Mouse (Mus musculus): ENCODE measurements around the gene Rbck1. TPM values are rescaled to one million over a fixed set of nuclear protein-coding genes. Genes with fewer than 3 reads are reported as not detected.

Rbck1 gene
- polyA plus RNA-seq, 1 experiment from 2014 or later: 104 TPM

DNA sequence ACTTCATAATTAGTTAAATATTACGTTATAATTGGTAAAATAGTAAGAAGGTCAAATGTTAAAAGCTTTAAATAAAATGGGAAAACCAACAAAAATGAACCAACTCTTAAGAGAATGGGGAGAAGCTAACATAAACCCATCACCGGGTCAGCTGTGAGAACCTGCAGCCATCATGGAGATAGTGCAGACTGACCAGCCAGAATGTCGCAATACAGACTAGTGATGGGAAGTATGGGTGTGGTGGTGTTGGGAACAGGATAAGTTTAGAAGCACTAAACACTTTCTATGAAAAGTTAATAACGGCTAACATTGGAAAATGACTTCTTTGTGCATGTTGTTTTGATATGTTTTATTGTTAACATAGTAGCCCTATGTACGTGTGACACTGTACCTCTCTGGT, 44.9 kb downstream of the Rbck1 start:
- ATAC-seq (replicated peaks; ENCODE audit: low FRiP score) (no peak), DNase-seq (ENCODE audit: low spot score) (no peak)
- Histone ChIP-seq H3K4me2 (no peak overlapping the region), H3K27ac (ENCODE audit: low read depth, low read length) (no peak overlapping the region), H3K36me3 (ENCODE audit: control insufficient read depth, insufficient read depth, low read length) (peaks cover 17% of the 10 kb centered on the region; the same call in 1 of the 2 replicates), H3K27me3 (replicated peaks; ENCODE audit: control insufficient read depth, insufficient read depth, low read length) (no peaks in the 10 kb centered on the region), H3K9me3 (ENCODE audit: control insufficient read depth, low read length) (no peaks in the 10 kb centered on the region), H3K4me3 (ENCODE audit: low read depth, low read length) (no peak overlapping the region), H3K4me1 (replicated peaks; ENCODE audit: control insufficient read depth, insufficient read depth, low read length) (no peaks in the 10 kb centered on the region), H3K9ac (ENCODE audit: low read depth, low read length) (no peak overlapping the region)
- WGBS: 89% methylated on average over 5 of the region's 5 CpGs

GRCm38 (mm10) chr2:152281407-152281806, 51.0 kb downstream of the Rbck1 start:
- no peak for ATAC-seq (replicated peaks; ENCODE audit: low FRiP score)
- H3K27ac ChIP-seq (ENCODE audit: low read depth, low read length): no peak overlapping the region
- DNase-seq (ENCODE audit: low spot score): no peak
- no peaks in the 10 kb centered on the region for H3K4me1 ChIP-seq (replicated peaks; ENCODE audit: control insufficient read depth, insufficient read depth, low read length)
- H3K9ac ChIP-seq (ENCODE audit: low read depth, low read length): no peak overlapping the region
- no peaks in the 10 kb centered on the region for H3K27me3 ChIP-seq (replicated peaks; ENCODE audit: control insufficient read depth, insufficient read depth, low read length)
- H3K4me2 ChIP-seq: no peak overlapping the region
- WGBS: 94% methylated on average over 3 of the region's 3 CpGs
- no peak overlapping the region for H3K4me3 ChIP-seq (ENCODE audit: low read depth, low read length)
- H3K36me3 ChIP-seq (ENCODE audit: control insufficient read depth, insufficient read depth, low read length): peaks cover 26% of the 10 kb centered on the region
- no peaks in the 10 kb centered on the region for H3K9me3 ChIP-seq (ENCODE audit: control insufficient read depth, low read length)

GRCm38 (mm10) chr2:152273639-152274038, 58.8 kb downstream of the Rbck1 start:
- Histone ChIP-seq H3K36me3 (ENCODE audit: control insufficient read depth, insufficient read depth, low read length) (peaks cover 43% of the 10 kb centered on the region), H3K4me2 (no peak overlapping the region), H3K27me3 (replicated peaks; ENCODE audit: control insufficient read depth, insufficient read depth, low read length) (no peaks in the 10 kb centered on the region), H3K27ac (ENCODE audit: low read depth, low read length) (no peak overlapping the region), H3K4me3 (ENCODE audit: low read depth, low read length) (no peak overlapping the region), H3K4me1 (replicated peaks; ENCODE audit: control insufficient read depth, insufficient read depth, low read length) (no peaks in the 10 kb centered on the region), H3K9ac (ENCODE audit: low read depth, low read length) (no peak overlapping the region), H3K9me3 (ENCODE audit: control insufficient read depth, low read length) (no peaks in the 10 kb centered on the region)
- DNase-seq (ENCODE audit: low spot score) (no peak), ATAC-seq (replicated peaks; ENCODE audit: low FRiP score) (no peak)
- WGBS: 84% methylated on average over 2 of the region's 2 CpGs

Other genes starting within 250 kb of the Rbck1 start
- gene Srxn1, start 227.1 kb downstream of the Rbck1 start, polyA plus RNA-seq (2014; fragmentation: Nextera tagmentation; extraction: Ambion mirVana): 9.5 and 12.0 TPM in 2 replicates
- gene Tcf15, start 189.1 kb downstream of the Rbck1 start, polyA plus RNA-seq (2014; fragmentation: Nextera tagmentation; extraction: Ambion mirVana): 2.6 and 2.8 TPM in 2 replicates
- gene Csnk2a1, start 105.8 kb downstream of the Rbck1 start, polyA plus RNA-seq (2014; fragmentation: Nextera tagmentation; extraction: Ambion mirVana): 45.1 and 65.2 TPM in 2 replicates
- 25.1 and 25.9 TPM in 2 replicates for gene Tbc1d20, start 38.8 kb downstream of the Rbck1 start, polyA plus RNA-seq (2014; fragmentation: Nextera tagmentation; extraction: Ambion mirVana)
- 13.9 and 18.1 TPM in 2 replicates for gene Trib3, start 11.4 kb upstream of the Rbck1 start, polyA plus RNA-seq (2014; fragmentation: Nextera tagmentation; extraction: Ambion mirVana)
- gene Nrsn2, start 44.0 kb upstream of the Rbck1 start, polyA plus RNA-seq (2014; fragmentation: Nextera tagmentation; extraction: Ambion mirVana): 0.45 and 0.49 TPM in 2 replicates
- gene Sox12, start 65.4 kb upstream of the Rbck1 start, polyA plus RNA-seq (2014; fragmentation: Nextera tagmentation; extraction: Ambion mirVana): 8.5 and 9.8 TPM in 2 replicates
- 41.6 and 44.6 TPM in 2 replicates for gene Zcchc3, start 82.4 kb upstream of the Rbck1 start, polyA plus RNA-seq (2014; fragmentation: Nextera tagmentation; extraction: Ambion mirVana)
- gene 6820408C15Rik, start 82.9 kb upstream of the Rbck1 start, polyA plus RNA-seq (2014; fragmentation: Nextera tagmentation; extraction: Ambion mirVana): 0.31 and 1.1 TPM in 2 replicates
- gene Defb23, start 132.0 kb upstream of the Rbck1 start, polyA plus RNA-seq (2014; fragmentation: Nextera tagmentation; extraction: Ambion mirVana): not detected in 2 replicates
- not detected in 2 replicates for gene Defb20, start 144.4 kb upstream of the Rbck1 start, polyA plus RNA-seq (2014; fragmentation: Nextera tagmentation; extraction: Ambion mirVana)
- gene Defb22, start 157.5 kb upstream of the Rbck1 start, polyA plus RNA-seq (2014; fragmentation: Nextera tagmentation; extraction: Ambion mirVana): not detected in 2 replicates
- gene Defb26, start 179.0 kb upstream of the Rbck1 start, polyA plus RNA-seq (2014; fragmentation: Nextera tagmentation; extraction: Ambion mirVana): not detected in 2 replicates
- gene Defb28, start 185.6 kb upstream of the Rbck1 start, polyA plus RNA-seq (2014; fragmentation: Nextera tagmentation; extraction: Ambion mirVana): not detected in 2 replicates
- gene Defb29, start 207.4 kb upstream of the Rbck1 start, polyA plus RNA-seq (2014; fragmentation: Nextera tagmentation; extraction: Ambion mirVana): not detected in 2 replicates
- not detected in 2 replicates for gene Gm17416, start 236.7 kb upstream of the Rbck1 start, polyA plus RNA-seq (2014; fragmentation: Nextera tagmentation; extraction: Ambion mirVana)
- gene Defb21, start 240.1 kb upstream of the Rbck1 start, polyA plus RNA-seq (2014; fragmentation: Nextera tagmentation; extraction: Ambion mirVana): not detected in 2 replicates
- gene Defb19, start 247.7 kb upstream of the Rbck1 start, polyA plus RNA-seq (2014; fragmentation: Nextera tagmentation; extraction: Ambion mirVana): not detected in 2 replicates